Mouse (Mus musculus): Measurements from ENCODE around the gene Fbxl8.
A peak's percentile ranks its signal among the peaks of the same experiment; 100 is the strongest.
"Not testable (repeated sequence)": the region's sequence is repeated elsewhere in the genome, so short reads cannot be mapped to it uniquely, and the experiment has no call there.

The Fbxl8 gene

GRCm38 (mm10) chr8:105264024-105264982 is at the start of gene Fbxl8, which contains the start of gene Tradd:
Gene Fbxl8 (plus strand): TSS chr8:105264648.
Gene Tradd (minus strand): TSS chr8:105264609.
- peak; percentile 85 for DNase-seq

- DNase-seq: peak; percentile 26
These were observed 46.4 kb upstream of the Fbxl8 start for GRCm38 (mm10) chr8:105217926-105218522.

- peak; percentile 17 for DNase-seq
These were observed 40.6 kb upstream of the Fbxl8 start for GRCm38 (mm10) chr8:105223850-105224249.

GRCm38 (mm10) chr8:105224413-105225271 is 39.8 kb upstream of the Fbxl8 start, which contains the start of gene D230025D16Rik:
Gene D230025D16Rik (plus strand): TSS chr8:105225145.
- DNase-seq: peak; percentile 96

GRCm38 (mm10) chr8:105225272-105225593 is 39.2 kb upstream of the Fbxl8 start:
- no peak for DNase-seq

GRCm38 (mm10) chr8:105225917-105226316 is 38.5 kb upstream of the Fbxl8 start:
- peak; percentile 52 for DNase-seq

- no peak for DNase-seq
These were observed 32.7 kb upstream of the Fbxl8 start for GRCm38 (mm10) chr8:105231503-105232320.

GRCm38 (mm10) chr8:105232321-105232693 is 32.1 kb upstream of the Fbxl8 start:
- DNase-seq: not testable (repeated sequence)

GRCm38 (mm10) chr8:105233126-105233935 is 31.1 kb upstream of the Fbxl8 start:
- DNase-seq: no peak

GRCm38 (mm10) chr8:105235206-105235605 is 29.2 kb upstream of the Fbxl8 start:
- DNase-seq: no peak

GRCm38 (mm10) chr8:105237442-105238142 is 26.9 kb upstream of the Fbxl8 start:
- no peak for DNase-seq

- DNase-seq: no peak
These were observed 23.4 kb upstream of the Fbxl8 start for GRCm38 (mm10) chr8:105241016-105241415.

- DNase-seq: no peak
These were observed 12.5 kb upstream of the Fbxl8 start for GRCm38 (mm10) chr8:105251954-105252353.

- no peak for DNase-seq
These were observed 11.5 kb upstream of the Fbxl8 start for GRCm38 (mm10) chr8:105252680-105253537.

- DNase-seq: no peak
These were observed 10.7 kb upstream of the Fbxl8 start for GRCm38 (mm10) chr8:105253766-105254151.

- peak; percentile 95 for DNase-seq
These were observed 10.1 kb upstream of the Fbxl8 start for GRCm38 (mm10) chr8:105254152-105254965.

GRCm38 (mm10) chr8:105254966-105255350 is 9.5 kb upstream of the Fbxl8 start, which contains the start of gene B3gnt9:
Gene B3gnt9 (minus strand): TSS chr8:105255153.
- peak; percentile 90 for DNase-seq

- no peak for DNase-seq
These were observed 6.9 kb upstream of the Fbxl8 start for GRCm38 (mm10) chr8:105257318-105258114.
